Mouse (Mus musculus) spleen, adult 2 months (tissue): Measurements from ENCODE around the gene Gng2.

ENCODE experiments used
- CTCF ChIP-seq: fragments of 200-500 bp; IDR thresholded peaks from 2 replicates; pipeline ENCODE4 v1.5.1; 2011; ENCODE audit warnings: mild to moderate bottlenecking, inconsistent platforms; ENCODE audit not compliant: insufficient read depth, insufficient read length, insufficient replicate concordance; ENCODE audit errors: extremely low read depth
- POLR2A ChIP-seq: fragments of 200-500 bp; IDR thresholded peaks from 2 replicates; pipeline ENCODE4 v1.6.1; 2011; ENCODE audit warnings: low read depth, low read length, inconsistent platforms

- no peak for TF ChIP-seq CTCF
- no peak for TF ChIP-seq POLR2A
Measured at GRCm38 (mm10) chr14:19926312-19926711, 51.1 kb downstream of the Gng2 start.
